Mouse (Mus musculus) kidney, adult 2 months (tissue): ENCODE measurements around the gene Olfr971. TPM values are rescaled to one million over a fixed set of nuclear protein-coding genes. Genes with fewer than 3 reads are reported as not detected.
"Not testable (repeated sequence)": the region's sequence is repeated elsewhere in the genome, so short reads cannot be mapped to it uniquely, and the experiment has no call there.

Experiments used
- DNase-seq: peaks from one replicate; pipeline ENCODE4 v3.0.0; 2021
- H3K27ac ChIP-seq: fragments of 200-500 bp; 2 replicates; pipeline ENCODE4 v1.5.1; 2012; ENCODE audit warnings: low read depth, low read length, control low read depth, inconsistent platforms; ENCODE audit not compliant: insufficient read depth
- H3K27me3 ChIP-seq: fragments of 200-500 bp; replicated peaks from 2 replicates; pipeline ENCODE4 v1.6.1; 2012; ENCODE audit warnings: mild to moderate bottlenecking, moderate library complexity, low read length, inconsistent platforms; ENCODE audit not compliant: control insufficient read depth, insufficient read depth
- H3K36me3 ChIP-seq: fragments of 200-500 bp; 2 replicates; pipeline ENCODE4 v1.6.1; 2012; ENCODE audit warnings: mild to moderate bottlenecking, moderate library complexity, low read length, inconsistent platforms; ENCODE audit not compliant: control insufficient read depth, insufficient read depth
- H3K4me1 ChIP-seq: fragments of 200-500 bp; 2 replicates; pipeline ENCODE4 v1.6.1; 2011; ENCODE audit warnings: low read length; ENCODE audit not compliant: control insufficient read depth, insufficient read depth
- H3K4me3 ChIP-seq: fragments of 200-500 bp; 2 replicates; pipeline ENCODE4 v1.5.1; 2011; ENCODE audit warnings: mild to moderate bottlenecking, low read depth, low read length, control low read depth; ENCODE audit not compliant: insufficient read depth
- CTCF ChIP-seq: fragments of 200-500 bp; conservative IDR thresholded peaks from 2 replicates; pipeline ENCODE4 v1.5.1; 2011; ENCODE audit warnings: low read depth, mild to moderate bottlenecking, control low read depth, low read length, moderate library complexity, mixed read lengths; ENCODE audit not compliant: insufficient read depth, insufficient read length
- POLR2A ChIP-seq: fragments of 200-500 bp; IDR thresholded peaks from one replicate; pipeline ENCODE4 v1.6.1; 2011; ENCODE audit warnings: low read depth, low read length, control low read depth
- WGBS: fragments of 180-500 bp; shearing (Covaris S2); methylation state at CpG from one replicate; pipeline ENCODE4 v1.1.7; 2018; 5-methylcytosine and 5-hydroxymethylcytosine counted together
- polyA plus RNA-seq: library from polyadenylated mRNA; depleted of rRNA; stranded (reverse); fragments of >200 nt; gene quantifications from 2 replicates; pipeline ENCODE4 v1.2.3, GENCODE M21; 2012; rRNA removed

Gene Olfr971
- not detected in 2 replicates for polyA plus RNA-seq

- WGBS: 91% methylated on average over 2 of the region's 2 CpGs
- not testable (repeated sequence) for H3K27ac ChIP-seq, DNase-seq, H3K27me3 ChIP-seq, H3K36me3 ChIP-seq, H3K4me3 ChIP-seq, H3K4me1 ChIP-seq
Measured at GRCm38 (mm10) chr9:39836576-39836975, at the start of gene Olfr971. TSS of gene Olfr971 (plus strand) at chr9:39836876.

DNA sequence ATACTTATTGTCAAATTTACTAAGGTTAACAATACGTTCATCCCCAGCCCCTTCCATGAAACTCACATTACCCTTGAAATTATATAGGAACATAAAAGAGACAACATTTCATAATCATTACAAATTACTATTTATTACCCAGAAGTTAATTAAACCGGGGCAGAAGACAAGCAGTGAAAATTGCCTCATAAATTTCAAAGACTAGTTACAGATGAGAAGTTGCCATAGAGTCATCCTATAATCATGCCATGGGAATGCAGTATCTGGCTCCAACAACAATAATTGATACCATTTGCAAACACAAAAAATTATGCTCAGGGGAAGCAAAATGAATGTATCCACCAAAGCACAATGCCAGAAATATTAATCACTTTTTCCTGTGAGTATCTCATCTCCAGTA, 46.1 kb upstream of the Olfr971 start, which contains the start of gene Olfr969:
TSS of gene Olfr969 (plus strand) at position 388 of the 400 bp plus-strand sequence.
- Histone ChIP-seq H3K36me3 (no peaks in the 10 kb centered on the region), H3K4me1 (no peaks in the 10 kb centered on the region), H3K27me3 (no peaks in the 10 kb centered on the region), H3K4me3 (no peak within 1 kb of the TSS), H3K27ac (no peak within 1 kb of the TSS)
- WGBS: 59% methylated on average over 2 of the region's 2 CpGs
- no peak for TF ChIP-seq POLR2A
- TF ChIP-seq CTCF: no peak
- DNase-seq: no peak

DNA sequence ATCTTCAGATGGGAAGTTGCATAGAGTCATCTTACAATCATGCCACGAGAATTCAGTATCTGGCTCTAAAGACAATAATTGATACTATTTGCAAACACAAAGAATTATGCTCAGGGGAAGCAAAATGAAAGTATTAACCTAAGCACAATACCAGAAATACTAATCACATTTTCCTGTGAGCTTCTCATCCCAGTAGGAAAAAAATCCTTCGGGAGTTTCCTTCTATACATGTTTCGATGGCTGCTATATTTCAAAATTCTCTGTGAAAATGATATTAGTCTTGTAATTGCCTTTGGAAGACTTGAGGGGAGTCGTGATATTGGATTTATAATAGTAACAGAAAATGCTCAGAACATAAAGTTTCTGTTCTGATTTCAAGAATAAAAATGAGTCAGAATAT, 28.1 kb upstream of the Olfr971 start, which contains the start of gene Olfr970:
TSS of gene Olfr970 (plus strand) at position 301 of the 400 bp plus-strand sequence.
- H3K27me3 ChIP-seq: no peaks in the 10 kb centered on the region
- WGBS: 74% methylated on average over 4 of the region's 4 CpGs
- TF ChIP-seq CTCF (no peak), POLR2A (no peak)
- no peaks in the 10 kb centered on the region for H3K36me3 ChIP-seq
- H3K4me1 ChIP-seq: no peaks in the 10 kb centered on the region
- DNase-seq: no peak
- no peak within 1 kb of the TSS for H3K4me3 ChIP-seq
- H3K27ac ChIP-seq: no peak within 1 kb of the TSS

- Histone ChIP-seq H3K27ac (no peak within 1 kb of the TSS), H3K4me1 (no peaks in the 10 kb centered on the region), H3K4me3 (no peak within 1 kb of the TSS), H3K27me3 (no peaks in the 10 kb centered on the region), H3K36me3 (no peaks in the 10 kb centered on the region)
- TF ChIP-seq CTCF: no peak
- no peak for TF ChIP-seq POLR2A
- no peak for DNase-seq
- WGBS: 60% methylated on average over 2 of the region's 2 CpGs
Measured at GRCm38 (mm10) chr9:39866122-39866521, 29.4 kb downstream of the Olfr971 start, which contains the start of gene Olfr972. TSS of gene Olfr972 (plus strand) at chr9:39866422.

GRCm38 (mm10) chr9:39871986-39872385, 35.3 kb downstream of the Olfr971 start:
- 87% methylated on average over 1 of the region's 1 CpGs for WGBS
- not testable (repeated sequence) for H3K27ac ChIP-seq, H3K36me3 ChIP-seq

GRCm38 (mm10) chr9:39877541-39878396, 41.1 kb downstream of the Olfr971 start:
- H3K4me3 ChIP-seq, H3K4me1 ChIP-seq, DNase-seq, H3K27ac ChIP-seq, H3K36me3 ChIP-seq, H3K27me3 ChIP-seq: not testable (repeated sequence)
- WGBS: no CpG with 5 or more reads among the region's 4 CpGs

More at GRCm38 (mm10) chr9:39871986-39872385, 35.3 kb downstream of the Olfr971 start:
- DNase-seq, H3K27me3 ChIP-seq, H3K4me3 ChIP-seq, H3K4me1 ChIP-seq: not testable (repeated sequence)

Other genes with a start within 250 kb of the Olfr971 start
- gene AW551984, start 232.5 kb upstream of the Olfr971 start, polyA plus RNA-seq: 0.27 and 0.31 TPM in 2 replicates
- not detected in 2 replicates for gene Olfr148, start 226.2 kb upstream of the Olfr971 start, polyA plus RNA-seq
- gene Olfr960, start 215.5 kb upstream of the Olfr971 start, polyA plus RNA-seq: not detected in 2 replicates
- gene Olfr961, start 191.8 kb upstream of the Olfr971 start, polyA plus RNA-seq: not detected in 2 replicates
- gene Olfr963, start 169.7 kb upstream of the Olfr971 start, polyA plus RNA-seq: not detected in 2 replicates
- gene Olfr149, start 129.8 kb upstream of the Olfr971 start, polyA plus RNA-seq: not detected in 2 replicates
- gene Olfr965, start 125.5 kb upstream of the Olfr971 start, polyA plus RNA-seq: not detected in 2 replicates
- not detected in 2 replicates for gene Olfr150, start 105.9 kb upstream of the Olfr971 start, polyA plus RNA-seq
- not detected in 2 replicates for gene Olfr967, start 90.6 kb upstream of the Olfr971 start, polyA plus RNA-seq
- gene Olfr968, start 53.6 kb upstream of the Olfr971 start, polyA plus RNA-seq: not detected in 2 replicates
- gene Olfr969, start 45.9 kb upstream of the Olfr971 start, polyA plus RNA-seq: not detected in 2 replicates
- gene Olfr970, start 28.0 kb upstream of the Olfr971 start, polyA plus RNA-seq: not detected in 2 replicates
- gene Olfr972, start 29.5 kb downstream of the Olfr971 start, polyA plus RNA-seq: not detected in 2 replicates
- not detected in 2 replicates for gene Olfr229, start 70.5 kb downstream of the Olfr971 start, polyA plus RNA-seq
- gene Olfr974, start 100.6 kb downstream of the Olfr971 start, polyA plus RNA-seq: not detected in 2 replicates
- gene Olfr975, start 115.2 kb downstream of the Olfr971 start, polyA plus RNA-seq: not detected in 2 replicates
- gene Olfr976, start 124.3 kb downstream of the Olfr971 start, polyA plus RNA-seq: not detected in 2 replicates
- not detected in 2 replicates for gene Olfr978, start 155.2 kb downstream of the Olfr971 start, polyA plus RNA-seq
- not detected in 2 replicates for gene Olfr979, start 166.6 kb downstream of the Olfr971 start, polyA plus RNA-seq
- gene Olfr980, start 172.7 kb downstream of the Olfr971 start, polyA plus RNA-seq: not detected in 2 replicates
- not detected in 2 replicates for gene Olfr981, start 184.6 kb downstream of the Olfr971 start, polyA plus RNA-seq
- gene Olfr982, start 237.0 kb downstream of the Olfr971 start, polyA plus RNA-seq: not detected in 2 replicates